Mouse (Mus musculus) kidney, adult 2 months (tissue): ENCODE measurements around the gene Pak3.

Source experiments
- CTCF ChIP-seq: fragments of 200-500 bp; conservative IDR thresholded peaks from 2 replicates; pipeline ENCODE4 v1.5.1; 2011; ENCODE audit warnings: low read depth, mild to moderate bottlenecking, control low read depth, low read length, moderate library complexity, mixed read lengths; ENCODE audit not compliant: insufficient read depth, insufficient read length
- POLR2A ChIP-seq: fragments of 200-500 bp; IDR thresholded peaks from one replicate; pipeline ENCODE4 v1.6.1; 2011; ENCODE audit warnings: low read depth, low read length, control low read depth

DNA sequence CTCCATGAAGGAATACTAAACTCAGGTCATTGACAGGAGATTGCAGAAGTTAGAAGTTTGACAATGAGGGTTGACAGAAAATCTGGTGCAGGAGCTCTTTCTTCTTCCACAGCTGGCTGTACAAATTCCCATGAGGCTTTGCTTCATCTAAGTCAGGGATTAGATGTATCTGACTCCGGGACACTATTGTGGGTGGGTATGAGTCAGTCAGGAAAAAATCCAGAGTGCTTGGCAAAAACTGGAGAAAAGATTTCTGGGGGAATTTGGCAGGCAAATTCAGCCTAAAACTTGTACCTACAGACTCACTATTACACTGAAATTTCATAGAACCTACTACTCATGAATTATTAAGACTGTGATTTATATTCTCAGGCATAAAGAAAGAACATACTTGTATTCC is 297.6 kb downstream of the Pak3 start:
- no peak for TF ChIP-seq CTCF
- TF ChIP-seq POLR2A: no peak
